Mouse (Mus musculus) ES-Bruce4 (cell line): ENCODE measurements at regions not wholly inside any gene's neighbourhood (a gene's known extent, or its start where the extent isn't known, plus 50 kb on each side); places are given as distances from the start of the nearest gene placed in this dataset.

Source experiments
- H3K27ac ChIP-seq: 2 replicates; pipeline ENCODE4 v1.5.1; 2012; ENCODE audit warnings: low read length, inconsistent platforms; ENCODE audit not compliant: insufficient read depth
- H3K27me3 ChIP-seq: 2 replicates; pipeline ENCODE4 v1.6.1; 2012; ENCODE audit warnings: mild to moderate bottlenecking, low read length, inconsistent platforms; ENCODE audit not compliant: control insufficient read depth, poor library complexity, insufficient read depth, severe bottlenecking
- H3K36me3 ChIP-seq: 2 replicates; pipeline ENCODE4 v1.6.1; 2012; ENCODE audit warnings: inconsistent platforms, mild to moderate bottlenecking, low read length, moderate library complexity; ENCODE audit not compliant: control insufficient read depth, poor library complexity, insufficient read depth, severe bottlenecking
- H3K4me1 ChIP-seq: one replicate; pipeline ENCODE4 v1.8.1; 2011; ENCODE audit warnings: low read length; ENCODE audit not compliant: control insufficient read depth, insufficient read depth
- H3K4me3 ChIP-seq: 2 replicates; pipeline ENCODE4 v1.5.1; 2011; ENCODE audit warnings: low read depth, mild to moderate bottlenecking, low read length
- H3K9ac ChIP-seq: 2 replicates; pipeline ENCODE4 v1.6.1; 2012; ENCODE audit warnings: low read depth, mild to moderate bottlenecking, inconsistent platforms; ENCODE audit not compliant: poor library complexity, severe bottlenecking
- H3K9me3 ChIP-seq: replicated peaks from 2 replicates; pipeline ENCODE4 v1.6.1; 2012; ENCODE audit warnings: mild to moderate bottlenecking, low read length, inconsistent platforms; ENCODE audit not compliant: control insufficient read depth, poor library complexity, insufficient read depth, severe bottlenecking
- CTCF ChIP-seq: IDR thresholded peaks from one replicate; pipeline ENCODE4 v1.8.1; 2011; ENCODE audit warnings: low read depth, low read length
- EP300 ChIP-seq: IDR thresholded peaks from 2 replicates; pipeline ENCODE4 v1.6.1; 2011; ENCODE audit warnings: low read depth, low read length; ENCODE audit not compliant: insufficient read depth
- POLR2A ChIP-seq: IDR thresholded peaks from one replicate; pipeline ENCODE4 v1.8.1; 2011; ENCODE audit warnings: low read length; ENCODE audit not compliant: insufficient read depth

- Histone ChIP-seq H3K9ac (no peak overlapping the region), H3K27me3 (no peaks in the 10 kb centered on the region), H3K4me1 (no peaks in the 10 kb centered on the region), H3K36me3 (no peaks in the 10 kb centered on the region), H3K4me3 (no peak overlapping the region), H3K27ac (no peak overlapping the region), H3K9me3 (no peaks in the 10 kb centered on the region)
- TF ChIP-seq CTCF (no peak), POLR2A (no peak), EP300 (no peak)
These were observed 191.1 kb upstream of the Dio3 start for GRCm38 (mm10) chr12:110087812-110088211.

DNA sequence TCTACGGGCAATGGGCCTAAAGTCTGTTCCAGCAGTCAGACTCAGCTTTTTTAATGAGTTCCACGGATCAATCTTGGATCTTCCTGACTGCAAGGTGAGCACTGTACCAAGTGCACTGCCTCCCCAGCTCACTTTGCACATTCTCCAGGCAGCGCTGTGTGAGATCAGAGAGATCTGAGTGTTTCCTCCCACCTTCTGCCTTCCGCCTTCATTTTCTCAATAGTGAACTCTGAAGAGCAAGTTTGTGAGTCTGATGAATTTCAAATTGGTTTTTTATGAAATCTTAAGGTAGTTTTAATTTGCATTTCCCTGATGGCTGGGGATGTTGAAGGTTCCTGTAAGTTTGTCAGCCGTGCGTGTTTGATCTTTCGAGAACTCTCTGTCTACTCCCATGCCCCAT, 176.7 kb upstream of the Dio3 start:
- H3K4me3 ChIP-seq, result no peak overlapping the region
- TF ChIP-seq CTCF (no peak), EP300 (no peak), POLR2A (no peak)
- H3K9me3 ChIP-seq, result no peaks in the 10 kb centered on the region; the same call in 1 of the 2 replicates
- no peaks in the 10 kb centered on the region for H3K36me3 ChIP-seq
- H3K9ac ChIP-seq, result no peak overlapping the region
- no peaks in the 10 kb centered on the region for H3K27me3 ChIP-seq
- no peak overlapping the region for H3K27ac ChIP-seq
- H3K4me1 ChIP-seq, result no peaks in the 10 kb centered on the region

DNA sequence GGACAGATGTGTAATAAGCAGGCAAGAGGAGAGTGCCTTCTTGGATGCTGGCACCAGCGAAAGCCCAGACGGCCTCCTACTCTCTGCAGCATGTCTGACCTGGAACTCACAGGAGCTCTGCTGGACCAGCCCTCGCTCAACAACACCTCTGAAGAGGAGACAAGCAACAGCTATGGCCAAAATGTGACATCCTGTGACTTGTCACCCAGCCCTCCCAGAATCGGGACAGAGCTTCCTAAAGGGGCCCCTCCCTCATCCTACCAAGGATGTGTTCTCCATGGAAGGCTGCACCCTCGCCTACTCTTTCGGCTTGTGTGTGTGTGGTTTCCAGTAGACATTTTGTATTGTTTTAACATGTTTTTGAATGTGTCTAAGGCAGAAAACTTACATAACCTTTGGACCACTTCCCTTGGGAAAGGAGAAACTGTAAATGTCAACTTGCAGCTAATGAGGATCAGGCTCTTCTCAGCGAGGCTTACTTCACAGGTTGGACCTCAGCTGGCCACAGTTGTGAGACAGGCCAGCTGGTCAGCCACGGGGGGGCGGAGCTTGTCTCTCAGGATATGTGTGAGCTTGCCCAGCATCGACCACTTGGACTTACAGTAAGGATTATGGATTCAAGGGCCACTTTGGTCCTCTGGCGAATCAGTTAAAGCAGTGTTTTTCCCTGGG, 166.7 kb upstream of the Dio3 start:
- Histone ChIP-seq H3K27ac (no peak overlapping the region), H3K4me1 (no peaks in the 10 kb centered on the region), H3K4me3 (no peak overlapping the region), H3K9me3 (no peaks in the 10 kb centered on the region; the same call in 1 of the 2 replicates), H3K27me3 (no peaks in the 10 kb centered on the region), H3K36me3 (no peaks in the 10 kb centered on the region), H3K9ac (no peak overlapping the region)
- TF ChIP-seq EP300, result no peak
- TF ChIP-seq POLR2A, result no peak

DNA sequence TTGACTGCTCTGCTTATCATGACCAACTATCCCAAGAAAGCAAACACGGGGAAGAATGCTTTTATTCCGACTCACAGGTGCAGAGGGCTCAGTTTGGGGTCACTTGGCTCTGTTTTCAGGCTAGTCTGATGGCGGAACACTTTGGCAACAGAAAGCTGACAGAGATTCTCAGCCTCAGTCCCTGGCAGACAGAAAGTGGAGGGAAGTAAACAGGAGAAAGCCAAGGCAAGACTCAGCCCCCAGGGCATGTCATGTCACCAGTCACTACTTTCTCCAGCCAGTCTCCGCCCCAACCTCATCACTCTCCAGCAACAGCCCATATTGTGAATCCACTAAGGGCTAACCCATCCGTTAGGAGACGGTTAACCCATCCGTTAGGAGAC, 166.2 kb upstream of the Dio3 start:
- no peak for TF ChIP-seq POLR2A
- TF ChIP-seq CTCF, result no peak
- TF ChIP-seq EP300, result no peak
- Histone ChIP-seq H3K4me1 (no peaks in the 10 kb centered on the region), H3K9ac (no peak overlapping the region), H3K36me3 (no peaks in the 10 kb centered on the region), H3K27me3 (no peaks in the 10 kb centered on the region), H3K27ac (no peak overlapping the region), H3K4me3 (no peak overlapping the region), H3K9me3 (no peaks in the 10 kb centered on the region)

- Histone ChIP-seq H3K27me3 (no peaks in the 10 kb centered on the region), H3K9ac (no peak overlapping the region), H3K9me3 (no peaks in the 10 kb centered on the region), H3K4me1 (no peaks in the 10 kb centered on the region), H3K36me3 (no peaks in the 10 kb centered on the region), H3K27ac (no peak overlapping the region), H3K4me3 (no peak overlapping the region)
- TF ChIP-seq CTCF (no peak), EP300 (no peak), POLR2A (no peak)
These were observed 158.7 kb upstream of the Dio3 start for GRCm38 (mm10) chr12:110120141-110120540.

- Histone ChIP-seq H3K27me3 (no peaks in the 10 kb centered on the region), H3K4me3 (no peak overlapping the region), H3K9me3 (no peaks in the 10 kb centered on the region; the same call in 1 of the 2 replicates), H3K4me1 (no peaks in the 10 kb centered on the region), H3K36me3 (no peaks in the 10 kb centered on the region), H3K9ac (no peak overlapping the region), H3K27ac (no peak overlapping the region)
- no peak for TF ChIP-seq POLR2A
- no peak for TF ChIP-seq CTCF
- TF ChIP-seq EP300, result no peak
These were observed 155.9 kb upstream of the Dio3 start for GRCm38 (mm10) chr12:110122976-110123375.
